In genomic region chr11:90291156-90291555, GRCm38 (mm10) we compare ENCODE assay signal across 25 mouse cellular contexts. TPM values are rescaled to one million over a fixed set of nuclear protein-coding genes. Genes with fewer than 3 reads are reported as not detected.
DNase-seq lines count a peak whose midpoint lies in the region; ATAC-seq and TF ChIP-seq lines count a peak whose summit lies in the region.
"Had no signal": no experiment of that assay in that cellular context is flagged by ENCODE, and none has a peak within 500 bp of the region (broad histone marks: within the 10 kb centered on the region; RNA-seq: fewer than 3 reads in every experiment).

No protein-coding gene starts in this region.

- H3K36me3 ChIP-seq in limb, embryonic 13.5 days, result no peaks in the 10 kb centered on the region
- H3K36me3 ChIP-seq in limb, embryonic 10.5 days, result no peaks in the 10 kb centered on the region
- H3K36me3 ChIP-seq: embryonic facial prominence, embryonic 13.5 days; heart, embryonic 12.5 days; heart, embryonic 15.5 days; intestine, embryonic 15.5 days had no signal

- H3K4me3 ChIP-seq in limb, embryonic 13.5 days, result no peak overlapping the region
- H3K4me3 ChIP-seq in limb, embryonic 10.5 days, result no peak overlapping the region
- H3K4me3 ChIP-seq: embryonic facial prominence, embryonic 13.5 days; gastrocnemius, adult 2 months; heart, embryonic 12.5 days; heart, embryonic 15.5 days; intestine, embryonic 15.5 days had no signal

- intact Hi-C loops in heart, postnatal 14 days (cut with DNase I), result no loop called here

- peak; percentile 62 to 78 for DNase-seq in cerebellum, postnatal 10 days
- no peak for DNase-seq in cerebellum, postnatal 25 days
- DNase-seq in heart, adult 11 months, result peak; percentile 55
- no peak for DNase-seq in heart, postnatal 14 days
- no peak for DNase-seq in limb, embryonic 10.5 days (ENCODE audit: low spot score)
- DNase-seq in brain, embryonic 14.5 days (ENCODE audit: low read depth), result peak; percentile 31
- DNase-seq in kidney, adult 18-20 months, result no peak
- DNase-seq: adrenal gland, adult 8-10 months; adrenal gland, postnatal 25 days; cerebellum, adult 18-20 months; cerebellum, adult 9-11 months; forebrain, postnatal 0 days; gastrocnemius, adult 2 months; gastrocnemius, postnatal 14 days; heart, adult 18-20 months; heart, postnatal 10 days; heart, postnatal 4 days had no signal

- no peak overlapping the region for H3K4me2 ChIP-seq in limb, embryonic 13.5 days (replicated peaks)
- H3K4me2 ChIP-seq: embryonic facial prominence, embryonic 13.5 days; heart, embryonic 12.5 days; heart, embryonic 15.5 days; hindbrain, embryonic 14.5 days; intestine, embryonic 15.5 days had no signal

- no peaks in the 10 kb centered on the region for H3K4me1 ChIP-seq in limb, embryonic 13.5 days
- no peaks in the 10 kb centered on the region for H3K4me1 ChIP-seq in limb, embryonic 10.5 days
- H3K4me1 ChIP-seq: heart, embryonic 12.5 days; heart, embryonic 15.5 days; intestine, embryonic 15.5 days had no signal

- WGBS in limb, embryonic 13.5 days, result 52% methylated on average over 4 of the region's 4 CpGs
- WGBS in limb, embryonic 10.5 days, result 84% methylated on average over 4 of the region's 4 CpGs

- peak; percentile 44; the same call in 1 of the 2 replicates for ATAC-seq in limb, embryonic 13.5 days (ENCODE audit: low FRiP score, low read depth)
- ATAC-seq: activated CD4-positive, CD25-positive, alpha-beta regulatory T cell, adult 4 months; forebrain, embryonic 14.5 days; forebrain, postnatal 0 days; intestine, embryonic 15.5 days had no signal

- no peak for TF ChIP-seq CTCF in brain, embryonic 14.5 days (IDR thresholded peaks at IDR 0.05; ENCODE audit: borderline replicate concordance, extremely low read depth, insufficient read depth, insufficient read length)

- H3K27me3 ChIP-seq in limb, embryonic 13.5 days, result no peaks in the 10 kb centered on the region
- no peaks in the 10 kb centered on the region for H3K27me3 ChIP-seq in limb, embryonic 10.5 days (ENCODE audit: low read depth, poor library complexity, severe bottlenecking)
- H3K27me3 ChIP-seq: embryonic facial prominence, embryonic 13.5 days; heart, embryonic 12.5 days; heart, embryonic 15.5 days; intestine, embryonic 15.5 days had no signal

- H3K27ac ChIP-seq in limb, embryonic 13.5 days, result no peak overlapping the region
- H3K27ac ChIP-seq in limb, embryonic 10.5 days, result no peak overlapping the region
- H3K27ac ChIP-seq: gastrocnemius, adult 2 months; heart, embryonic 15.5 days; hindbrain, embryonic 14.5 days; intestine, embryonic 15.5 days had no signal

- no peak overlapping the region for H3K9ac ChIP-seq in limb, embryonic 13.5 days
- H3K9ac ChIP-seq: embryonic facial prominence, embryonic 13.5 days; forebrain, postnatal 0 days; heart, embryonic 12.5 days; heart, embryonic 15.5 days; hindbrain, embryonic 14.5 days; intestine, embryonic 15.5 days had no signal

- no peaks in the 10 kb centered on the region for H3K9me3 ChIP-seq in limb, embryonic 13.5 days
- H3K9me3 ChIP-seq in limb, embryonic 10.5 days (replicated peaks), result no peaks in the 10 kb centered on the region
- H3K9me3 ChIP-seq: embryonic facial prominence, embryonic 13.5 days; heart, embryonic 12.5 days; heart, embryonic 15.5 days; intestine, embryonic 15.5 days had no signal

- no peak for TF ChIP-seq POLR2A in brain, embryonic 14.5 days (IDR thresholded peaks at IDR 0.05; ENCODE audit: borderline replicate concordance, extremely low read depth, insufficient read depth, insufficient read length, poor library complexity, severe bottlenecking)

RNA-seq across cellular contexts. Expression of gene Mmd, which starts 41.9 kb away (rescaled TPM):
- 10 to 100 TPM; 35.9 to 38.2 TPM for total RNA-seq in heart, postnatal 14 days (2021)
- 36.7 and 37.4 TPM in 2 replicates for polyA plus RNA-seq in limb, embryonic 13.5 days (2015; fragmentation: Nextera tagmentation; extraction: Ambion mirVana)
- 38.0 and 38.7 TPM in 2 replicates for polyA plus RNA-seq in limb, embryonic 10.5 days (2016; fragmentation: Nextera tagmentation; extraction: Ambion mirVana)
- 78.5 and 102 TPM in 2 replicates for polyA plus RNA-seq in brain, embryonic 14.5 days (2012; rRNA removed)

Comparison
In these comparisons a context has a peak if more than half of its experiments do, and no peak if none do; other contexts are left out.
1. DNase-seq: peak in cerebellum, postnatal 10 days (2 of 2), heart, adult 11 months (single experiment) and brain, embryonic 14.5 days (single experiment); none in cerebellum, postnatal 25 days (0 of 2), heart, postnatal 14 days (0 of 2), limb, embryonic 10.5 days (single experiment) and kidney, adult 18-20 months (single experiment).